Mouse (Mus musculus): Measurements from ENCODE around the gene Gabrb3. TPM values are rescaled to one million over a fixed set of nuclear protein-coding genes. Genes with fewer than 3 reads are reported as not detected.
"Not testable (repeated sequence)": the region's sequence is repeated elsewhere in the genome, so short reads cannot be mapped to it uniquely, and the experiment has no call there.

Gabrb3 gene
- total RNA-seq, 2 experiments from 2014 or later, result not detected

DNA sequence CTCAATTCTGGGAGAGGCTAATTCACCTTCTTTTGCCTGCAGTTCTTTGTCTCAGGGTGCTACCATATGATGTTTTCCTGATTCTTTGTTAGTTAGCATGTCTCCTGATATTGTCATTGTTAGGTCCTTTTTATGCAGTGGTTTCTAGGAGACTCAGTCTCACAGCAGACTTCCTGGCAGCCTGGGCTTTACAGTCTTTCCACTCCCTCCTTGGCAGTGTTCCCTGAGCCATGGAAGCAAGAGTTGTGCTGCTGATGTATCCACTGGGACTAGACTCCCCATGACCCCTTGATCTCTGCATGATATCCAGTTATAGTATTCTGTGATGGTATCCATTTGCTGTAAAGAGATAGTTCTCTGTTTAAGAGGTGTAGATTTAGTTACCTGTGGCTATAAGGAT, 281.6 kb downstream of the Gabrb3 start:
- no peak for ATAC-seq (ENCODE audit: poor library complexity, severe bottlenecking)

DNA sequence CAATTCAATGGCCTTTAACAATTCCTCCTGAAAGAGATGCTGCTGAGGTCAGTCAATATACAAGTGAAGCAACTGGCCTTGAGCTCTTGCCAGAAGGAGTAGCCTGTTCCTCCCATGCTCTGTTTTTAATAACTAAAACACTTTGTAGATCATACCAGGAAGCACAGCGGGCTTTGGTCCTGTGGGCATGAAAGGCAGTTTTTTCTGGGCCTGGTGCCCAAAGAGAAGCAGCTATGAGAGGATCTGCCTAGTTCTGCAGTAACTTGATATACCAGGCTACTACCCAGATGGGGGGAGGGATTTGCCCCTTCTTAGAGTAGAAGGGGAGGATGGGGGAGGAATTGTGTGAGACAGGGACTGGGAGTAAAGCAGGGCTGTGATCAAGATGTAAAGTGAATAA, 284.1 kb downstream of the Gabrb3 start:
- ATAC-seq (ENCODE audit: poor library complexity, severe bottlenecking), result no peak

DNA sequence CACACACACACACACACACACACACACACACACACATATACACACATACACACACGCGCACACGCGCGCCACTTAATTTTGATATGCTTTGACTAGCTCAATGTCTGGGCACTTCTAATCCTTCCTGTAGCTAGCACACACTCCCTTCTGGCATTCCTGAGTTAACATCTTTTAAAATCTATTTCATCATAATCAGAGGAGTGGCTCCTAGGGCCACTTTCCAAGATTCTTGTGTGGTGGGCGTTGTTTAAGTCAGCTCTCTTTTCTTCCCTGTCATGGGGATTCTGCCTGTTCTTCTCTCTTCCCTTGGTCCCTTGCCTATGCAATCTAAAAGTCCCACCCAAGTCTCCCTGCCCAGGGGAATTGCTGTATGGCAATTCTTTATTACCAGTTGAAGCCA, 286.6 kb downstream of the Gabrb3 start:
- no peak for ATAC-seq (ENCODE audit: poor library complexity, severe bottlenecking)

DNA sequence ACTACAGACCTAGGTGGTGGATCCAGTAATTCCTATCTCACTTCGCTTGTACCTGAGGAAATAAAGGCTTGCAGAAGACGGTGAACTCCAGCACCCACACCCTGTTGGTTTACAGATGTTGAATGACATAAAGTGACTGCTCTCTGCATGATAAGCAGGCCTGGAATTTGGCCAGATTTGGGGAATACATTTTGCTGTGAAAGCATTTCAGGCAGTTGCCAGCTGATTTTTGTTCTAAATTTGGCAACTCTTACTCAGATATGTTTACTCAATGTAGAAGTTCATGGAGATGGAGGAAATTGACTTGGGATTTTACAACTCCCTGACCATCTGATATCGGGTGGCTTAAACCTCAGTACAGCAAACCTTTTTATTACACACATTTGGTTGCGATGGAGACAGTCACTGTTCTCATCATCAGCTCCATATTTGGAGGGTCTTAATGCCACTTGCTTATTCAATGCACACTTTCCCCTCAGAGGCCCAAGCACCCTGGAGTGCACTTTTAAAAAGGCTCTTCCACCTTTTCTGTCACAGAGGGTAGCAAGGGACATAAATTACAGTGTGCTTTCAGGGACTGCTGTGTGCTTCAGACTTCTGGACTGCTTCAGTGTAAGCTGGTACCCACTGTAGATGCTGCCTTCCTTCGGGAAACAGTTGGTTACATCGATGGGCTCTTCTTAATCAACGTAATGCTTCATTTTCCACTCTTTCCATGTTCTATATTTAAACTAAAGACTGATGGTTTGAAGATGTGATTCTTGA, 287.7 kb downstream of the Gabrb3 start:
- ATAC-seq (ENCODE audit: poor library complexity, severe bottlenecking), result no peak

DNA sequence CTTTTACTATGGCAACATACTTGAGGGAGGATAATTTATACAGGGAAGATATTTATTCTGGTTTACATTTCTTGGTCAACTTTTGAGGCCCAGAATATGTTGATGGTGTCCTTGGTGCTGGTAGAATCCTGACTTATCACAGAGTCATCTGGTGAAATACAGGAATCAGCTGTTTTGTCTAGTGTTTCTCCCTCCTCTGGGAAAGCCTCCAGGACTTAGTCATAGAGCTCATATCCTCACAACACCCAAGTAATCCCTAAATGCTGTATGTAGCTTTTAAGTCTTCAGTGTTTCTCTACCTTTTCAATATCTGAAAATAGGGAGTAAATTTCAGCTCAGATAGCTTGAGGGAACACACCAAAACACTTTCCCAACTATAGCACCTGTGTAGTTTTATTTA, 292.2 kb downstream of the Gabrb3 start:
- ATAC-seq (ENCODE audit: poor library complexity, severe bottlenecking), result no peak

DNA sequence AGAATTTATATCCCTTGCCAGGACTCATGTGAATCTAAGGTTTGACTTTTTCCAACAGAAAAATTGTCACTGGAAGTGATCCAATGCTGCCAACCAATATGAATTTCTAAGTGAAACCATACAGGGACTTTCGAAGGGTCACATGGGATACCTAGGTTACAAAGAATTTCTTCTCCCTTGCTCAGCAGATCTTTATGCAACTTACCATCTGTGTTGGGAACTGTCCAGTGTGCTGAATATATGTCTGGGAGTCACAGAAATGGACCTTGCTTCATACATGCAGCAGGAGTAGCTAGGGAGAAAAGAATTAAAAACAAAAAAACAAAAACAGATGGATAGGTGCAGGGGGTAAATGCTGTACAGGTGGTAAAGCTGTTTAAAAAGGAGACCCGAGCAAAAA, 327.3 kb downstream of the Gabrb3 start:
- ATAC-seq (ENCODE audit: poor library complexity, severe bottlenecking), result no peak

DNA sequence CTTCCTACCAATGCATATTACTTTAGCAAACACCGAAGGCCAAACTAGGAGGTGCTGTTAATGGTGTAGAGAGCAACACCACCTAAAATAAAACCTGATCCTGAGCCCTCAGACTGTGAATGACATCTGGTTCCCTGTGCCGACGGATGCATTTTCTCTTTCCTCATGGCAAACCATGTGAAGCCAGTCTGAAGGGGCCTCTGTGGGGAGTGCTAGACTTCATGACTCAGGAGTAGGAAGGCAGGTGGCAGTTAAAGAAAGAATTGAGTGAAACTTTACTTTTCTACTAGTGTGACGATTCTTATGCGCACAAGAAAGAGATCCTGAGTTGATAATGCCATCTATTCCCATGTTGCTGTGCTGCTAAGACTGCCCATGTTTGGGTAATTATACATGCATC, 341.0 kb downstream of the Gabrb3 start:
- ATAC-seq (ENCODE audit: poor library complexity, severe bottlenecking), result no peak

DNA sequence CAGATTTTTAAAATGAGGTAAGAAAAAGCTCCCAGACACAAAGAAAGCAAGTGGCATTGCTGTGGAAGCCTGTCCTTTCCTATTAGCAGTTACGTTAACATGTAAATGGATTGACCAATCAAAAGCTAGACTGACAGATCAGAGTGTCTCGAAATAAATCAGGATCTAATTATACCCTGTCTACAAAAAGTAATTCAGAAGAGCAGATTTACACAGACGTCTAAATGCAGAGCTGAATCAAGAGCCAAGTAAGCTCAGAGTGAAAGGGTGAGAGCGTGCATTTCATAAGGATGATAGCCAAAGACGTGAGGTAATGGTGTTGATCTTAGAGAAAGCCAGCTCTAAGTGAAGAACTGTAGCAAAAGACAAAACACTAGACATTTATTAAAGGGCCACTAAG, 359.3 kb downstream of the Gabrb3 start:
- ATAC-seq (ENCODE audit: poor library complexity, severe bottlenecking), result no peak

DNA sequence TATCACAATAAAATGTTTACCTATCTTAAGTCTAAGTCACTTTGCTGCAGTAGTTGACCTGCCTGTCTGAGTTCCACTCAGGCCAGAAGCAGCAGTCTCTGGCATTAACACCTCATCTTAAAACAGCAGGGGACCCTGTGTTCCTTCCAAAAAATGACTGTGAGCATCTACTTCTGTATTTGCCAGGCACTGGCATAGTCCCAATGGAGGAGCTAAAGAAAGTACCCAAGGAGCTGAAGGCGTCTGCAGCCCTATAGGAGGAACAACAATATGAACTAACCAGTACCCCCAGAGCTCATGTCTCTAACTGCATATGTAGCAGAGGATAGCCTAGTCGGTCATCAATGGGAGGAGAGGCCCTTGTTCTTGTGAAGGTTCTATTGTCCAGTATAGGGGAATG, 366.6 kb downstream of the Gabrb3 start:
- ATAC-seq (ENCODE audit: poor library complexity, severe bottlenecking), result not testable (repeated sequence)

DNA sequence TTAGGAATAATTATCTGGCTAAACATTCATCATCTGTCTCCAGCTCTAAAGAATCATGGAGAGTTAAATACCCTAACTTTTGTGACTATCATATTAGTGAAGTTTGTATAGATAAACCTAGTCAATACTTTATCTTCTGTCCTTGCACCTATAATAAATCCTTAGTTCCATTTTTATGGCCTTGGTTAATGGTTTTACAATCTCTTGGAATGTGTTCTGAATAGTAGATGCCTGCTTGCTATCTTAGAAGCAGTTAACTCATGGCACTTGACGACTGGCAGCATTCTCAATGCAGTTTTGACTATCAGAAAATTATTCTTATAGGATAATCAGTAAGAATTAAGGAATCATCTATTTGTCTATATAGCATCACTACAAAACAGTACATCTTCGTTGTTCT, 368.0 kb downstream of the Gabrb3 start:
- ATAC-seq (ENCODE audit: poor library complexity, severe bottlenecking), result no peak

DNA sequence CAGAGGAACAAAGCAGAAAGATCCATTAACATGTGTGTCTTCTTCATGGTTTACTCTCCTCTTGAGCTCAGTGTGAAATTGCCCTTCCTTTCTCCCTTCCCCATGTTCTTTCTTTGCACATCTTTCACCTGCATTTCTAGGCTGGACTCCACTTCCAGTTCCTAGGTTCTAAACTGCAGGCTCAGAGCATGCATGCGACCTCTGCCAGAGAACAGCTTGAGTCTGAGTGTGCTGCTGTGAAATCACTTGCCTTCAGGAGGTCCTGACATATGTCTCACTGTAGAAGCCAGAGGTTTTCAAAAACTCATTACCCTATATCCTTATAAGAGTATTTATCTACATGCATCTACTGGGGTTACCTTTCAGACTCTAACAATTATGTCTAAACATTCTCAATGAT, 383.8 kb downstream of the Gabrb3 start:
- no peak for ATAC-seq (ENCODE audit: poor library complexity, severe bottlenecking)

DNA sequence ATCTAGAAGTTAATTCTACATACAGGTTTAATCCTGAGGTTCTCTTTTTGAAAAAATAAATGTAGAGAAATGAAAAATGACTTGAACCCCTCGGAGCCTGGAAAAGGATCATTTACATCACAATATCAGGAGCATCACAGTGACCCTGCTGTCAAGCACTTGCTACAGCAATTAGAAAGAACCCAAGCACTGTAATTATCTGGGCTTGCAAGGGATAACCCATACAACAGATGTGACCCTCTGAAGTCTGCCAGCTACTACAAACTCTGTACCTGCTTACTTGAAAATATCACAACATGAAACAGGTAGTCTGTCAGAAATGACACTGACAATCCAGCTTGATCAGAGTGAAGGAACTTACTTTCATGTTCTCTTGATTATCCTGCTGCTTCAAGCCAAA, 394.2 kb downstream of the Gabrb3 start:
- no peak for ATAC-seq (ENCODE audit: poor library complexity, severe bottlenecking)

DNA sequence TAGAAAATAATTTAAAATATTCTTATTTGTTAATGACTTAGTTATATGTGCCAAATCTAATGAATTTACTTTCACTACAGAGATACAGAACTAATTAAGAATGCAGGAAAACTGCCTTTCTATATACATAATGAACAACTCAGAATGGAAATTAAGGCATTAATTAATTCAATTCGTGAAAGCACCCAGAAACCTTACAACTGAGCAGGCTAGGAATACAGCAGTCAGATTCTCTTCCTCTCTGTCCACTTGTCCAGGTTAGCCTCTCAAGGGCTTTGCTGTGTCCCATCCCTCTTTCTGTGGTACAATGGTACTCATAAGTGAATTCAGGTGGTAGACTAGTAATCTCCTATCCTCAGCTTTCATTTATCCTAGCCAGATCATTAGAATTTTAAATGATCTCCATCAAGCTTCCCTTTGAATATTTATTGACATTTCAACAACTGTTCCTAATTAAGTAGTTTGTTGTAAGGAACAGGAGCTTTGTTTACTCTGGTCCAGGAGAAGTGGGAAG, 422.9 kb downstream of the Gabrb3 start:
- ATAC-seq (ENCODE audit: poor library complexity, severe bottlenecking), result no peak

DNA sequence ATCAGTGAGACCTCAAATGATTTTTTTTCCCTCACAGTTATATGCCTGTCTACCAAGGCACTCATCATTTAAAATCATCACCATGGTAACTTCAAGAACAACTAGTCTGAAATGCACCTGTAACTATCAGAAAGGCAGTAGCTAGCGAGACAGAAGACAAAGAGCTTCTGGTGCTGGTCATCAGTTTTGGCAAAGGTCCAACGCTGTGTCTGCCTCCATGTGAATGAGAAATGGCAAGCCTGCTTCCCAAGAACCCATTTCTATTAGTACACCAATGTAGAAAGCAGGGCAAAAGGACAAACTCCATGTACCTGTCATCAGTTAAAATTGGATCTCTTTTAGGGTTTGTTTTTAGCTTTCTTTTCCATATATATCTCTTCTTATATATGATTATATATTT, 448.5 kb downstream of the Gabrb3 start:
- no peak for ATAC-seq (ENCODE audit: poor library complexity, severe bottlenecking)

Other genes with a start within 250 kb of the Gabrb3 start
- gene Gabrg3, start 32.5 kb upstream of the Gabrb3 start, total RNA-seq (2015), result not detected in 2 replicates
- gene Gabrg3, start 32.5 kb upstream of the Gabrb3 start, total RNA-seq (2017), result not detected in 2 replicates
- not detected in 2 replicates for gene Gabra5, start 90.4 kb downstream of the Gabrb3 start, total RNA-seq (2015)
- not detected in 2 replicates for gene Gabra5, start 90.4 kb downstream of the Gabrb3 start, total RNA-seq (2017)

Measured in megakaryocyte, adult 5-6 weeks (primary cell).